Mouse (Mus musculus) C2C12 (cell line): ENCODE measurements at regions not wholly inside any gene's neighbourhood (a gene's known extent, or its start where the extent isn't known, plus 50 kb on each side); places are given as distances from the start of the nearest gene placed in this dataset.

Experiments
- H3K27me3 ChIP-seq: one replicate; pipeline ENCODE4 v1.6.1; 2011; ENCODE audit not compliant: control insufficient read depth, insufficient read depth, insufficient read length
- H3K36me3 ChIP-seq: one replicate; pipeline ENCODE4 v1.6.1; 2011; ENCODE audit not compliant: control insufficient read depth, insufficient read depth
- H3K4me3 ChIP-seq: one replicate; pipeline ENCODE4 v1.5.1; 2011; ENCODE audit warnings: mild to moderate bottlenecking, control low read depth; ENCODE audit not compliant: poor library complexity, insufficient read depth, severe bottlenecking
- H3K79me2 ChIP-seq: one replicate; pipeline ENCODE4 v1.6.1; 2011; ENCODE audit not compliant: control insufficient read depth, insufficient read depth
- H3K79me3 ChIP-seq: one replicate; pipeline ENCODE4 v1.6.1; 2011; ENCODE audit warnings: low read depth, control low read depth
- H3ac ChIP-seq: one replicate; pipeline ENCODE3; 2011; ENCODE audit warnings: low read depth; ENCODE audit not compliant: control insufficient read depth, insufficient read length
- CEBPB ChIP-seq: IDR thresholded peaks from one replicate; pipeline ENCODE4 v1.6.1; 2011; ENCODE audit warnings: low read depth, mild to moderate bottlenecking, control low read depth, moderate library complexity
- CTCF ChIP-seq: IDR thresholded peaks from one replicate; pipeline ENCODE4 v1.5.1; 2011; ENCODE audit not compliant: control insufficient read depth, insufficient read depth, insufficient read length
- FOSL1 ChIP-seq: IDR thresholded peaks from one replicate; pipeline ENCODE4 v1.8.0; 2011; ENCODE audit warnings: mild to moderate bottlenecking, low read length; ENCODE audit not compliant: poor library complexity, insufficient read depth, severe bottlenecking
- MAX ChIP-seq: IDR thresholded peaks from one replicate; pipeline ENCODE4 v1.6.1; 2011; ENCODE audit warnings: mild to moderate bottlenecking, control low read depth
- MYOD1 ChIP-seq: IDR thresholded peaks from one replicate; pipeline ENCODE4 v1.6.1; 2011; ENCODE audit warnings: low read depth; ENCODE audit not compliant: control insufficient read depth, insufficient read length
- MYOG ChIP-seq: IDR thresholded peaks from one replicate; pipeline ENCODE4 v1.6.1; 2011; ENCODE audit not compliant: control insufficient read depth, insufficient read length; ENCODE audit errors: extremely low read depth
- USF1 ChIP-seq: IDR thresholded peaks from one replicate; pipeline ENCODE4 v1.6.1; 2011; ENCODE audit warnings: low read depth, mild to moderate bottlenecking, control low read depth, moderate library complexity

- TF ChIP-seq USF1 (no peak), MYOD1 (no peak), MYOG (no peak), CEBPB (no peak), CTCF (no peak), MAX (peak; percentile 15)
- H3K4me3 ChIP-seq = no peak overlapping the region
- no peaks in the 10 kb centered on the region for H3K79me2 ChIP-seq
- H3ac ChIP-seq = no peak overlapping the region
- H3K36me3 ChIP-seq = no peaks in the 10 kb centered on the region
- no peaks in the 10 kb centered on the region for H3K27me3 ChIP-seq
- H3K79me3 ChIP-seq = no peaks in the 10 kb centered on the region
Observed at GRCm38 (mm10) chr4:56533344-56533985, 206.4 kb upstream of the Gm26657 start.

- H3K79me2 ChIP-seq = no peaks in the 10 kb centered on the region
- no peaks in the 10 kb centered on the region for H3K36me3 ChIP-seq
- no peak for TF ChIP-seq MYOD1
- no peak for TF ChIP-seq MYOG
- no peak for TF ChIP-seq CEBPB
- no peak for TF ChIP-seq FOSL1
- TF ChIP-seq USF1 = no peak
- no peak for TF ChIP-seq CTCF
- TF ChIP-seq MAX = no peak
- no peak overlapping the region for H3ac ChIP-seq
- no peaks in the 10 kb centered on the region for H3K27me3 ChIP-seq
- H3K4me3 ChIP-seq = no peak overlapping the region
- H3K79me3 ChIP-seq = no peaks in the 10 kb centered on the region
Observed at GRCm38 (mm10) chr4:56532921-56533320, 206.9 kb upstream of the Gm26657 start.

GRCm38 (mm10) chr4:56528571-56528970 is 211.3 kb upstream of the Gm26657 start:
- no peaks in the 10 kb centered on the region for H3K79me2 ChIP-seq
- H3K36me3 ChIP-seq = no peaks in the 10 kb centered on the region
- TF ChIP-seq MAX (no peak), USF1 (no peak), CEBPB (no peak), MYOG (no peak), MYOD1 (no peak)

GRCm38 (mm10) chr4:56524430-56524985 is 215.4 kb upstream of the Gm26657 start:
- H3K4me3 ChIP-seq = no peak overlapping the region
- H3K79me2 ChIP-seq = no peaks in the 10 kb centered on the region
- TF ChIP-seq MAX = no peak
- no peak for TF ChIP-seq CTCF
- TF ChIP-seq CEBPB = no peak
- no peak for TF ChIP-seq USF1
- TF ChIP-seq MYOD1 = no peak
- no peak for TF ChIP-seq FOSL1
- TF ChIP-seq MYOG = no peak
- no peaks in the 10 kb centered on the region for H3K36me3 ChIP-seq
- H3ac ChIP-seq = no peak overlapping the region
- no peaks in the 10 kb centered on the region for H3K27me3 ChIP-seq
- H3K79me3 ChIP-seq = no peaks in the 10 kb centered on the region

More at GRCm38 (mm10) chr4:56528571-56528970, 211.3 kb upstream of the Gm26657 start:
- no peaks in the 10 kb centered on the region for H3K27me3 ChIP-seq
- no peak overlapping the region for H3ac ChIP-seq
- H3K4me3 ChIP-seq = no peak overlapping the region
- H3K79me3 ChIP-seq = no peaks in the 10 kb centered on the region

- Histone ChIP-seq H3K79me3 (no peaks in the 10 kb centered on the region), H3K4me3 (no peak overlapping the region), H3ac (no peak overlapping the region), H3K79me2 (no peaks in the 10 kb centered on the region), H3K36me3 (no peaks in the 10 kb centered on the region), H3K27me3 (no peaks in the 10 kb centered on the region)
- TF ChIP-seq MYOD1 = no peak
- no peak for TF ChIP-seq MAX
- no peak for TF ChIP-seq MYOG
- TF ChIP-seq CEBPB = no peak
- no peak for TF ChIP-seq CTCF
- no peak for TF ChIP-seq FOSL1
- TF ChIP-seq USF1 = no peak
Observed at GRCm38 (mm10) chr4:56507770-56508169, 232.1 kb upstream of the Gm26657 start.

- no peaks in the 10 kb centered on the region for H3K79me3 ChIP-seq
- no peaks in the 10 kb centered on the region for H3K79me2 ChIP-seq
- no peak overlapping the region for H3ac ChIP-seq
- no peak for TF ChIP-seq CTCF
- peak; percentile 91 for TF ChIP-seq CEBPB
- no peaks in the 10 kb centered on the region for H3K27me3 ChIP-seq
- no peaks in the 10 kb centered on the region for H3K36me3 ChIP-seq
- no peak overlapping the region for H3K4me3 ChIP-seq
Observed at GRCm38 (mm10) chr4:56506786-56507185, 233.1 kb upstream of the Gm26657 start.
